Mouse (Mus musculus) adrenal gland, postnatal 36 days (tissue): ENCODE measurements around the gene Gpc5. TPM values are rescaled to one million over a fixed set of nuclear protein-coding genes. Genes with fewer than 3 reads are reported as not detected.

Source experiments
- DNase-seq, 2 experiments: peaks; one replicate each; pipeline ENCODE4 v3.0.0; 2021; ENCODE audit warnings: mixed read lengths in 1 of 2
- microRNA-seq: library from miRNA; unstranded; fragments of <30 nt; microRNA quantifications from one replicate; pipeline ENCODE4 v1.2.0, GENCODE M21; 2021
- total RNA-seq, 2 experiments: library from RNA; stranded (reverse); gene quantifications; 2 replicates each; pipeline ENCODE4 v1.2.3; 2021

The Gpc5 gene
- total RNA-seq, 2 experiments from 2014 or later = 3.4 TPM; not detected in 1

DNA sequence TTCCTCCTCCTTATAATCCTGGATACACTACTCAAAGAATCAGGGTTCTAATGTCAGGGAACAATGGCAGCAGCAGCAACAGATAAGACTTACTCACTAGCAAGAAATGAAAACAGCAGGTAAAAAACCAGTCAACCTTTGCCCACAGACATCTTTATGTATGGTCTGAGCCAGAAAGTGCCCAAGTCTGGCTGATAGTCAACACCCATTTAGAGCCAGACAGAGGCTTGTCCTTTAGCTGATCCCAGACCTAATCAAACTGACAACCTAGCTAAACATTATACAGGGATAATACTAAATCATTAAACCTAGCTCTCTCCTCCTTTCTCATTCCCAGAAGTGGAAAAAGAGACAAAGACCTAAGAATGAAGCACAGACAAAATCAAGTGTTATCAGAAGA, 1225.5 kb downstream of the Gpc5 start:
- DNase-seq = no peak

- no peak for DNase-seq
Measured at GRCm38 (mm10) chr14:116336182-116336581, 1244.2 kb downstream of the Gpc5 start.

DNA sequence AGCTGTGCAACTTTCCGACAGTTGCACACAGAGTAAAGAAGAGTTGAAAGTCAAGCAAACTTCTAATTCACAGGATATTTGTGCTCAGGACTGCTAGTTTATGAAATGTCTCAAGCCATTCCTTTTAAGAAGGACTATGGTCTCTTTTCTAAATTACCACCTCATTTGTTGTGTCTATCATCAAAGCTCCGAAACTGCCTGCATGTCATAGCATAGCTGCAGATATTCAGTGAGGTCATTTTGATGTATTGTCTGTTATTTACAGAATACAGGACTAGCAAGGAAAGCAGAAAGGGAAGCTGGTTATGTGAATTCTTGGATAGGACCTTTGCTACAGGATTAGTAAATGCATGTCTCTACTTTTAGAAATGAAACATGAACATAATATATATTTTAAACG, 1246.4 kb downstream of the Gpc5 start:
- DNase-seq = no peak

GRCm38 (mm10) chr14:116348560-116348959, 1256.5 kb downstream of the Gpc5 start:
- no peak for DNase-seq

GRCm38 (mm10) chr14:116384602-116385001, 1292.6 kb downstream of the Gpc5 start:
- no peak for DNase-seq

DNA sequence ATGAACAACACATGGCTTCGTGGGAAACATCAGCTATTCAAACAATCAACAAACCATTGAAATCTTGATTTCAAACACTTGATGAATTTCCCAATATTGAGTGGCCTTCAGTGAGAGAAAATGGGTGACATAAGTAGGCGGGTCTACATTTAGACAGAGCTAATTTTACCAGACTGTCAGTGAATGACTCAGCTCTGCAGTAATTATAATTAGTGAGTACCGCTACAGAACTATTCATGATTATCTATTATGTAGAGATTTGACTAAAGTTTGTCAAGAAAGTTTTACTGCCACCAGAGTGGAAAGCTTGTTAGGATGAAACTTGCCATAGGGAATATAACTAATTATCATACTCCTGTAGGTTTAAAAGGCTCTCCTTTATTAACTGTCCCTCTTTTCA, 1323.5 kb downstream of the Gpc5 start:
- DNase-seq = no peak

DNA sequence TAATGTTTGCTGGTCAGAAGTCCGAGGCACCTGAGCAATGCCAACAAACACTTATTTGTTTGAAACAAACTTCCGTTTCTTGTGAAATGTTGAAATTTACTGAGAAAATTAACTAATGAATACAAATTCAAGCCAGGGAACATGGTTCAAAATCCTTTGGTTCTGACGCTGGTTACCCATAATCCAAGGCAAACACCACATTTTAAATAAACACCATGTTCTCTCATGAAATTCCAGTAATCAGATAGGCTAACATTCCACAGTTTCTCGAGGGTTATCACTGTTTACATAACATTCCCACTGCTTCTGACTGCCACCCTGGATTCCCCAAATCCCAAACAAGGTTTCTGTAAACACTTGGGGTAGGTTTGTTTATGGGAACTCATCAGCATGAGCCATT, 1356.2 kb downstream of the Gpc5 start:
- DNase-seq = no peak

DNA sequence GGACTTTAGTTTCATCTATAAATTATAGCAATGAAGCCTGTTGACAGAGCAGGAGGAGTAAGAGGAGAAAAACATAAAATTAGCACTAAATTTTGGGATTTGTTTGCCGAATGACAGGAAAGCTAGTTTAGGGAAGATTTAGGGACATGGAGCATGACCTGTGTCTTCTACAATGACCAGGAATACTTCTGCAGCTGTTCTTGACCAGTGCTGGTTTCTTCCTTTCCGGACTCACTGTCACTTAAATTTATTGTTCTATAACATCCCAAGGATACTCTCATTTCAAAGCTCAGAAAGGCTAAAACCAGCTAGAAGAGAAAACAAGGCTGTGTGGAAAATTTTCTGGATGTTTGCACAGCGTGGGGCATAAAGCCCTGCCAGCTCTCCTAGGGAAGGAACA, 1361.3 kb downstream of the Gpc5 start:
- DNase-seq = no peak

- no peak for DNase-seq
Measured at GRCm38 (mm10) chr14:116456211-116456610, 1364.2 kb downstream of the Gpc5 start.

GRCm38 (mm10) chr14:116473378-116474179, 1381.6 kb downstream of the Gpc5 start:
- DNase-seq = no peak

DNA sequence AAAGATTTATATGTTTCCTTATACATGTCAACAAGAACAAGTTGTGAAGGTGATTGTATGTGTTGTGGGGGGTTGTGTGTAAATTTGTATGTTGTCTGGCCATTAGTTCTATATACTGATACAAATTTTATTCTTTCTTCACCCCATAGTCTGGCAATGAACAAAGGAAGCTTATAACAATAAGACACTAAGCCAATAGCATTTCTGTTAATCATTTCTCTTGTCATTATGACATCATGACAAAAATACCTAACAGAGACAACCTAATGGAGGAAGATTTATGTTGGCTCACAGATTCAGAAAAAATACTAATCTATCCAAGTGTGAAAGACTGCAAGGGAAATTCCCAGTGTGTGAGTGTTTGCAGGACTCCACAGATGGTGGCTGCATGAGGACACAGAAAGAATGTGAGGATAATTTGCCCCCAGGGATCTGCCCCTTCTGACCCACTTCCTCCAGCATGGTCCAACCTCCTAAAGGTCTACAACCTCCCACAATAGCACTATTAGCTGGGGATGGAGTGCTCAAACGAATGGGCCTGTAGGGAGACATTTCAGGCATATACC, 1402.4 kb downstream of the Gpc5 start:
- DNase-seq = no peak

DNA sequence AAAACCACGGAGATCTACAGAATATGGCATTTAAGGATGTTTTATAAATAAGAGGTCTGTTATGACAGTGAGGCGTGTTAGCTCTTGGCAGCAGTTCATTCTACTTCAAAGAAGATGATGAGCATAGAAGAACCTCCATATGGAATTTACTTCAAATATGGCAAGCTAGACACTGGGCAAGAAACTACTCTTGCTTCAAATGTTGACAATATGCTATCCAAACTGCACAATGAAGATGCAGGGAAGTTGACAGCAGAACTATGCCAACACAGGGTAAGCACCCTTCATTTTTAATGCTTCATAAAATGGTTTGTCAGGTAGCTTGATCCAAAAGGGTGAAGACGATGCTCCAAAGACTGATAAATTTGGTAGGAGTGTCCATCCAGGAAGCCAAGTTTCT, 1446.2 kb downstream of the Gpc5 start:
- no peak for DNase-seq

- DNase-seq = no peak
Measured at GRCm38 (mm10) chr14:116543746-116544145, 1451.7 kb downstream of the Gpc5 start.

- DNase-seq = no peak
Measured at GRCm38 (mm10) chr14:116551401-116551800, 1459.4 kb downstream of the Gpc5 start.

- DNase-seq = no peak
Measured at GRCm38 (mm10) chr14:116553316-116553715, 1461.3 kb downstream of the Gpc5 start.

GRCm38 (mm10) chr14:116558141-116558800, 1466.3 kb downstream of the Gpc5 start:
- no peak for DNase-seq

DNA sequence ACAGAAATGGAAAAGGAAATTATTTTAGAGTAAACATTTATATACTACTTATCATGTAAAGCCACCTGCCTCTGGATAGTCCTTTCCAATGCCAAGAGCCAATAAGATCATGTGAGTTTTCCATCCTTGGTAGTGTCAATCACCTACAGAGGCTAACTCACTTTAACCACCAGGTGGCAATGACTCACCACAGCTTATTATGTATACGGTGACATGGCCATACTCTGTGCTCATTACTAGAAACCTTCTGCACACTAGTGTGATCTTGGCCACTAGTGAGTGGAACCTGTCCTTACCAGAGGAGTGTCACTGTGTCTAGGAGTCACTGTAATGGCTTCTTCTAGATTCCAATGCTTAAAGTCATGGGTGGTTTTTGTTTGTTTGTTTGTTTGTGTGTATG, 1468.0 kb downstream of the Gpc5 start:
- no peak for DNase-seq

Small RNA genes within 50 kb of the gene (microRNA-seq; reads per million reads assigned to microRNA genes)
- gene Mir17 = 3,395 reads per million, percentile 89 among the genes with 10 or more reads in this experiment
- gene Mir18 = 276 reads per million, percentile 64 among the genes with 10 or more reads in this experiment
- gene Mir19a = 0.75 reads per million
- 9.0 reads per million, percentile 22 among the genes with 10 or more reads in this experiment for gene Mir19b-1
- gene Mir20a = 1,506 reads per million, percentile 82 among the genes with 10 or more reads in this experiment
- gene Mir92-1 = 1,428 reads per million, percentile 81 among the genes with 10 or more reads in this experiment
